Mouse (Mus musculus) fat pad, adult 2 months (tissue): Measurements from ENCODE around the gene Vsx2.
"Not testable (repeated sequence)": the region's sequence is repeated elsewhere in the genome, so short reads cannot be mapped to it uniquely, and the experiment has no call there.

Source experiments
- DNase-seq: peaks from one replicate; pipeline ENCODE4 v3.0.0-alpha.2; 2011; ENCODE audit warnings: low read depth, low spot score; ENCODE audit errors: extremely low read depth

Vsx2 gene

DNA sequence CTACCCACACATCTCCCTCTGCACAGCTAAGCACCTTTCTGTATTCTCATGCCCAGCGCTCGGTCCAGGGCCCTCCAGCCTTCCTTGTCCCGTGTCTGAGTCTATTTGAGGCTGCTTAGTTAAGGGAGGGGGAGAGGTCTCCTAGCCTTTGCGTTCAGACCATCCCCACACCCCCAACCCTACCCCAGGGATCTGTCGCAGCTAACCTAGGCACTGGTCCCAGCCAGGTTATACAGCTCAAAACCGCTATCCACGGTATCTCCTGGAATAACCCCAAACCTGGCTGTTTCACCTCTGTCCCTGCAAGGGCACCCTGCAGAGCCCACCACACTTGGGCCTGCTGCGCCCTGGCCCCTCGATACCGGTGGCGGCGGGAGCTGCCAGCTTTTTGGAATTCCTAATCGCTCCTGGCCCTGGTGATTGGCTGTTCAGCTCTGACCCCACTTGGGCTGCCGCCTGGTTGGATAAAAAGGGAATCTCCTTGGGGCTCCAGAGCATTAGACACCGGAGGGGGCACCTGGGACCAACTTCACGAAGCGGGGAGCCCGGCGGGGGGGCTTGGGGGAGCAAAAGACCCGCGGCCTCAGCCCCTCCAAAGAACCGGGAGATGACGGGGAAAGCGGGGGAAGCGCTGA, at the start of gene Vsx2:
Vsx2 (plus strand) TSS at position 427 of the 635 bp plus-strand sequence.
- no peak for DNase-seq

GRCm38 (mm10) chr12:84523728-84524127, 45.8 kb upstream of the Vsx2 start:
- DNase-seq: no peak

DNA sequence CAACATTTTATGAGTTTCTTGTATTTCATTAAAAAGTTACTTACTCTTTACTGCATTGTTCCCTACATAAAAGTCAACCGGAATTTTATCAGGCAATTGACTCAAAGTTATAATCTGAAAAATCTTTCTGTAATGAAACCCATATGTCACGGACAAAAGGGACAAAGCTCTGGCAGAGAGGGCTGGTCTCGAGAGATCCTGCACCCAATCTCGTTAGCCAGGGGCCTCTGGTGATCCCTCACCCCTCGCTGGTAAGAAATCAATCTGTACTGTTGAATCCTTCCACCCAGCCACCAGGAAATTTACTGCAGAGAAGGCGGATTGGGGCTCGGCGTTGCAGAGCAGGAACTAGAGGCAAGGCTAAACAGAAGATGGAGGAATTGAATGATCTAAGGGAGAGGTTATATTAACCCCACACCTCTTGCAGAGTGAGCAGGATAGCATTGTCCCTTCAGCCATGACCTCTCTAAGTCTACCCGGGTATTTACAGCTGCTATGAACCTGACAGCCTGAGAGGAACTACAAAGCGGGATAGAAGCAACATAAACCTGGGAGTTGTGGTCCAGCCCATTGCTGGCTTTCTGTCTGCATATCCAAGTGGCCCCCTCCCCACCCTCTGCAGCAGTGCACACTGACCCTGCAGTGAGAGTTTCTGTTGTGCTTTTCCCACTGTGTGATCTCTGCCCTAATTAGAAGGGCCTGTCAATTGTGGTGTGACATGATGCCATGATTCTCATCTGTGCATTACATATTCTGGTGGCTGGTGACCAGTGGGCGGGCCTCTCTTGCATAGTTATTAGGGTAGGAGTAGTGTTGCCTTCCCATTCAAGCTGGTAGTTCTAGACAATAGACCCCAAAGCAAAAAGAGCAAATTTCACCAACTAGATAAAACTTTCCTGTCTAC, 45.2 kb upstream of the Vsx2 start:
- no peak for DNase-seq

DNA sequence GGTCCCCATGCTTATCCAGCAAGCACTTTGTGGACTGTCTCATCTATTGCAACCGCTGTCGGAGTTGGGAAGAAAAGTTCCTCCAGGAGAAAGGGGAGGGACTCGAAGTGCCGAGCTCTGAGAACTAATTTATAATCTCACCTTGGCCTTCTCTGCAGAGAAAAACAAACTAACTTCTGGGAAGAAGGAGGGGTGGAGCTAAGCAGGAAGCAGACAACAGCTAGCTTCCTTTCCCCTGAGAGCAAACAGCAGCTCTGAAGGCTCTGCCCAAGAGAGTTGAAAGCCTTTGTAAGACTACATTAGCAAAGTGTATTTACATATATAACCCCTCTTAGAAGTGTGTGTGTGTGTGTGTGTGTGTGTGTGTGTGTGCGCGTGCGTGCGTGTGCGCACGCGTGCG, 44.1 kb upstream of the Vsx2 start:
- DNase-seq: no peak

DNA sequence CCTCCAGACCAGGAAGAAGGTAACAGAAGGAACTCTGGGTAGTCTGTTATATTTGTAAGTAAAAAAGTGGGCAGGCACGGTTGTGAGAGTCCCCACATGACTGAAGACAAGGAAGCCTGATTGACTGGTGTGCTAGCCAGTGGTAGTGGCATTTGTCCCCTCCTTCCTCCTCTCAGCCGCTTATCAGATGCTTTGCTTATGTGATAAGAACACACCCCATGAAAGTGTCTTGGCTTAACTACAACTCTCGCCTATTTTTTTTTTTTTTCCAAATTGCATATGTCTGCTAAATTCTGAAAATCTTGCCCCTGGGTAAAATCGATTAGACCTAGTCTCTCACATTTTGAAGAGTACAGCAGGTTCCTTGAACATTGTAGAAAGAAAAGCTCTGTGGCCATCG, 39.1 kb upstream of the Vsx2 start:
- no peak for DNase-seq

DNA sequence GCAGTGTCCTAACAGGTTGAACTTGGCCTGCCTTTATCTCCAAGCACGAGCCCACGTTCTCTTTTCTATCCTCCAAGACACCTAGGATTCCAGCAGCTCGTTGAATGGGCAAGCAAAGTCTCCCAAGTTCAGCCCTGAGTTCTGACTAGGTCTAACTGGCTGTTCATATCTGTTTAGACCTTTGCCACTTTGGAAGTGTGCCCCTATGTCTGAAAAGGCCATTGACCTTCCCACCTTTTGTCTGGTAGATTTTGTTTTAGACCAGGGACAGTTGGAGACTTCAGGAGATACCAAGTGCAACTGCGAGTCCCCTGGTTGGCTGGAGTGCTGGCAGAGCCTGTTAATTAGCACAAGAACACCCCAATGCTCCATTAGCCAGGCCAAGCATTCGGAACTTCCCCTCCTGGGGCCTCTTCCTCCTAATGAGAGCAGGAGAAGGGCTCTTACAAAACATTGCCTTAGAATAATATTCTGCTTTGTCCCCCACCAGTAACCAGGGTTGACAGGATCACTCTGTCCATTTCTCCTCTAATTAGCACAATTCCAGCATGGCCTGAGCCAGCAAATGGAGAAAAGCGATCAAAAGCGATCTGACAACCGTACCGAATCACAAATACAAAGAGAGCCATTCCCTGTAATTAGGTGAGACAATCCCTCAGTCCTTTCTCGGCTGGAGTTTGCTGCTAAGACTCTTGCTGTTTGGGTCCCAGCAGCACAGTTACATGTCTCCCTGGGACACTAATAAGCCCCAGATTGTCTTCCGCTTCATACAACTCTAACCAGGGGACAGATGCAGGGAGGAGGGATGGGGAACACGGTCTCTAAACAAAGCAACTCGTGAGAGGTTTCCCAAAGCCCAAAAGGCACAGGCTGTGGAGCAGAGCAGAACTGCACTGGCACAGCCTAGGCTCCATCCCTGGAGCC, 37.4 kb upstream of the Vsx2 start:
- DNase-seq: no peak

DNA sequence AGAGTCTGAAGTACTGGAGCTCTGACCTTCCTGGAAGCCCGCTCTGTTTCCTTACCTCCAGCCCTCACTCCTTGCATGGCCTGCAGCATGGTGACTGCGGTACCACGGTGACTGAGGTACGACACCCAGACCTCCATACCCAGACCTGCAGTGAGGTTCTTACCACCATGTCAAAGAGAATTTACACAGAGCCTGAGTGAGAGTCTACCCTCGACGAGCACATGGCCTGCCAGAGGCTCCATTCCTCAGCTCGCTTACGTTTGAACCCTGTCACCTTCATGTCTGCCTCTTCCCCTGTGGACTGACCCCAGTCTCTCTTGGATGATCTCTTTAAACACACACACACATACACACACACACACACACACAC, 36.7 kb upstream of the Vsx2 start:
- DNase-seq: no peak

DNA sequence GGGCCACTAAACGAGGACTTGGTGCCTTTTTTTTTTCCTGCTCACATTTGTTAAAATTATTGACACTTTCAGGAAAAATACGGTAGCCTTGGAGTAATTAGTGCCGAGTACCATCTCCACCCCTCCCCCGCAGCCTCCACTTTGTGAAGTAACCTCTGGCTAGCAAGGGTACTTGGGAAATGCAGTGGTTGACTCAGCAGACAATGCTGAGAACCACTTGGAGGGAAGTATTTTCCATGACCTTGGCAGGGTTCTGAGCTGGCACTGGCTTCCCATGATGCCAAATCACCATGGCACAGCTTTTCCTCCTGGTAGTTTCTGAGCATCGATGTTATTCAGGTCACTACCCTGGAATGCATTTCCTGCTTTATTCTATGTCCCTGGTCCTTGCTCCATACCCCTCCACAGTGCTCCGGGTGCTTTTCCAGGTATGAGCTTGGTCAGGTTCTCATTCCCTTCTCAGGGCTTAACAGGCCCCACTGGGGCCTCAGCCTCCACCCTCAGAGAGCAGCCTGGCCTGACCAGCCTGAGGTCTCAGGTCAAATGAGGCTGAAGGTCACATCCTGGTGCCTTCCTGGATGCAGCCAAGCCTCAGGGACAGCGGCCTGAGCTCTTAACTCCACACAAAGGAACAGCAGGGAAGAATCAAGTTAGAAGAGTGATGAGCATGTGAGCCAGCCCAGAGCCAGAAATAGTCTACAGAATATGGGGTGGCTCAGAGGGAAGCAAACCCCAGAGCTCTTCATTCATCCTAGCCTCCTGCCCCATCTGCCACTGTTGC, 35.7 kb upstream of the Vsx2 start:
- DNase-seq: no peak

- not testable (repeated sequence) for DNase-seq
Measured at GRCm38 (mm10) chr12:84539537-84539936, 30.0 kb upstream of the Vsx2 start.

DNA sequence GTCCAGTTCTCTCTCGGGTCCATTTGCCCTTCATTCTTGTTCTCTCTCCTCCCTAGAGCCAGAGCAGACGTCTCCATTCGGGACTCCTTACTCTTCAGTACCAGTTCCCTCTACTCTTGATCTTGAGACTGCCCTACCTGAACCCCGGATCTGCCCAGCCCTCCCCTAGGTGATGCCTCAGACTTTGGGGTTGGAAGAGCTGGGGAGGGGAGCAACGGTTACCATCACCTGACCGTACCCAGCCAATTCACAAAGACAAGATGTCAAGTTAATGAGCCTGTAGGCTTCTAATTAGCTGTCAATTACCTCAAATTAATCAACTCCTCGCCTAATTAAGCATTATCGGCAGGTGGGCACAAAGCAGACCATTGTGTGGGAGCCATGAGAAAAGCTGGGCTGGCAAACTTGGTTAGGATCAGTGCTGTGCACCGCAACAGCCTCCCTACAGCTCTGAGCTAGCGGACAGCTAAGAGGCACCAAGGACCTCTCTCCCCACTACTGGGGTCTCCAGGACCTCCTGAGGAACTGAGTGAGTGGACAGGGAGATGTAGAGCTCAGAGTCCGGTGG, 28.1 kb upstream of the Vsx2 start:
- no peak for DNase-seq

DNA sequence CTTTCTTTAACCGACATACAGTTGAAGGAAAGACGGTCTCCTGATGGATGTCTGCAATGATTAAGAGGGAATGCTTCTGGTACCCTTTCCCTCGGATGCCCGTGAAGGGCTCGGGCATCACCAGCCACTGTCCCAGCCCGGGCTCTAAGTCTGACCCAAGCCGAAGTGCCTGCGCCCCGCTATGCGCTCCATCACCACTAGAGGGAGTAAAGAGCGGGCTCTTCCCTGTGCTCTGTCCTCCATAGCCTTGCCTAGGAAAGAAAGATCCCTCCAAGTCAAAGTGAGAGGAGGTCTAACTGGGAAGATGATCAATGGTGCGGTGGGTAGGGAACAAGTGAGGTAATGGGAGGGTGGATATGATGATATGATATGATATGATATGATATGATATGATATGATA, 23.5 kb upstream of the Vsx2 start:
- DNase-seq: no peak

DNA sequence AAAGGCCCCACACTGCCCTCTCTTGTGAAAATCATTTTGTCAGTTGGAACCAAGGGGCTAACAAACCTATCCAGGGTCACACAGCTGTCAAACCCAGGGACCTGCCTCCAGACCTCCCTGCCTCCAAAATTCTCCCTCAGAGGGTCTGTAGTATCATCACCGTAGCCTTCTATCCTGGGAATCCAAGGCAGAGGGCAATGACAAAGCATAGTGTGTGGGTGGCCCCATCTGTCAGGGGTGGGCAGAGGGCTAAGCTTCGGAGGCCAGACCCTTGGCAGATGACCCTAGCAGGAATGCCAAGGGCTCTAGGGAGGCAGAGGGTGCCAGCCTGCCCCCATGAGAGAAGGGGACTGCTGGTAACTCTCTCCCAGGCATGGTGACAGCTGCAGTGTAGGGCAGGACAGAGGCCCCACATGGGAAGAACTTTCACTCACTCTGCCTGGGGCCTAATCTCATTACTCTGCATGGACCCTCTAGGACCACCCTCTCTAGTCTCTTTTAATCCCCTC, 22.9 kb upstream of the Vsx2 start:
- no peak for DNase-seq

- no peak for DNase-seq
Measured at GRCm38 (mm10) chr12:84548251-84548650, 21.3 kb upstream of the Vsx2 start.

- no peak for DNase-seq
Measured at GRCm38 (mm10) chr12:84555218-84555617, 14.3 kb upstream of the Vsx2 start.

GRCm38 (mm10) chr12:84562558-84562957, 7.0 kb upstream of the Vsx2 start:
- DNase-seq: no peak

DNA sequence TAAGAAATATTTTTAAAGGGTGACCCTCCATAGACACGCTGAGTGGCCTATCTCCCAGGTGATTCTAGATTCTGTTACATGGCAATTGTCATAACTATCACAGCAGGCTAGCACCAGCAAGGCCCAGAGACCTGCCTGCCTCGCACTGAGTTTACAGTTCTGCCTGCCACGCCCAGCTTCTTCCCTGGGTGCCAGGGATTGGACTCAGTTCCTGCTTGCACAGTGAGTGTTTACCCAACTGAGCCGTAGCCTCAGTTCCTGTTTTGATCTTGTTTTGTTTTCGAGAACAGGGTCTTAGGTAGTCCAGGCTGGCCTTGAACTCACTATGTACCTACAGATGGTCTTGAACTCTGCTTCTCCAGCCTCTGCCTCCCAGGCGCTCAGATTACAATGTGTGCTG, 2.0 kb upstream of the Vsx2 start:
- DNase-seq: no peak

DNA sequence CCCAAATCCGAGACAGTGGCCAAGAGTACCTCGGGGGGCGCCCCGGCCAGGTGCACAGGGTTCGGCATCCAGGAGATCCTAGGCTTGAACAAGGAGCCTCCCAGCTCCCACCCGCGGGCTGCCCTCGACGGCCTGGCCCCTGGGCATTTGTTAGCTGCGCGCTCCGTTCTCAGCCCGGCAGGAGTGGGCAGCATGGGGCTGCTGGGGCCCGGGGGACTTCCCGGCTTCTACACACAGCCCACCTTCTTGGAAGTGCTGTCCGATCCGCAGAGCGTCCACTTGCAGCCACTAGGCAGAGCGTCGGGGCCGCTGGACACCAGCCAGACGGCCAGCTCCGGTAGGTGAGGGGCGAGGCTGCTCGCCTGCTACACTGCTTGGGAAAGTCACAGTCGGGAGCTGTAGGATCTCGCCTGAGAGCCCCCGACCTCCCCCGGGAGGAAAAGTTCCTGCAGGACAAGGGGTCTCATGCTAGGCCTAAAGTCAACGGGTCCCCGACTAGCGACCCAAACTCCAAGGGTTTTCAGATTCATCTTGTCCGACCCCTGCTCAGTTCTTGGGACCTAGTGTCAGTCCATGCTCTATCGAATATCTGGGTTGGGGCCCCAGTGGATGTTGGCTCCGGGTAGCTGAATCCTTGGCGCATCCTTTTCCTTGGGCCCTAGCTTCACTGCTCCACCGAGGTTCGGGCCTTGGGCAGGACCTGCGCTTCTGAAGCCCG, 573 bp downstream of the Vsx2 start:
- DNase-seq: no peak

DNA sequence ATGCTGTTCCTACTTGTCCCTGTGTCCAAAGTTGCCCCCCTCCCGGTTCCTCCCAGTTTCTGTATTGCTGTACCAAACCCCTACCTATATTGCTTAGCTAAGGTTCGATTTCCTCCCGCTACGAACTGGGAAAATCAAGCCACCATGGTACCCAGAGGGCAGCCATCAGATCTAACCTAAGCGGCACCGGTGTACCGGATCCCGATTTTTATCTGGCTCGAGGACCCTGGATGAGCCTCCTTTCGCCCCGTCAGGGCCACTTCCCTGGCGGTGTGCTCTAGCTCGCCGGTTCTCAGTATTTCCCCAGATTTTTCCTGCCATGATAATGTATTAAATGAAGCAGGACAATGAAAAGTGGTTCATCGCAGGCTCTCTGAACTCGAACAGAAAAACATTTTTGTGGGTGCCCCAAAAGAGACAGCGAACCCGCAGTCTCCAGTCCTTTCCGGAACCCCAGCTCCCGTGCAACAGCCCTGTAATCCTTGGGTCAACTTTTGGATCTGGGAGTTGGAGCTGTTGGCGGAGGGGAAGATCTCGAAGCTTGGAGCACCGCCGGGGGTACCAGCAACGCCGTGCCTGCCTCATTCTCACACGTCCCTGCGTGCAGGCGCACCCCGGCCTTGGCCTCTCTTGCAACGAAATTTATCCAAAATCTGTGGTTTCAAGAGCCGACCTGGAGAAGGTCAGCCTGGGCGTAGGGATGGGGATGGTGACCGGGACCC, 1.3 kb downstream of the Vsx2 start:
- DNase-seq: no peak
